ENCODE assay signal across 13 mouse cellular contexts in the genomic region with DNA sequence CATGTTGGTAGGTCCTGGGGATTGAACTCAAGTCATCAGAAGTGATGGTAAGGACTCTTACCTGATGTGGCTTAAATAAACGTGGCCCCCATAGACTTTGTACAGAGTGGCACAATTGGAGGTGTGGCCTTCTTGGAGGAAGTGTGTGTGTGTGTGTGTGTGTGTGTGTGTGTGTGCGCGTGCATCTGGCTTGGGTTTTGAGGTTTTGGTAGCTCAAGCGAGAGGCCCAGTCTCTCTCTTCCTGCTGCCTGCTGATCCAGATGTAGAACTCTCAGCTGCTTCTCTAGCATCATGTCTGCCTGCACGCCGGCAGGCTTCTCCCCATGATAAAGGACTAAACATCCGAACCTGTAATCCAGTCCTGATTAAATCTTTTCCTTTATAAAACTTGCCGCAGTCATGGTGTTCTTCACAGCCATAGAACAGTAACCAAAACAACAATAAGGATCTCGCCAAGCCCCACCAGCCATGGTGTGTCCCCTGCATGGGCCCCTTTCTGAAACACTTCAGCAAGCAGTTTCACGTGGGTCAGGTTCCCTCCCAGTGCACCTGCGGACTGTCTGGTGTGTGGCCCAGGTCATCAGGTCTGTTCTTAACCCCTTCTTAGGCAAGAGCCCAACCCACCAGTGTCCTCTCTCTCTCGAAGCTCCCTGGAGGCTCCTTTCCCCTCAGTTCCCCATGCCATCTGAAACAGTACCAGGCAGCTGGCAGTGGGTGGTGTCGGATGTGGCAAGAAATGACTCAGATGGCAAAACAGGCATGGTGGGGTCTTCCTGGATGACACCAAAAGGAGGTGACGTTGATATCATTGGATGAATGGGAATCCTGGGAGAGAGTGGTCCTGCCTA. TPM values are rescaled to one million over a fixed set of nuclear protein-coding genes. Genes with fewer than 3 reads are reported as not detected.
DNase-seq lines count a peak whose midpoint lies in the region; ATAC-seq lines count a peak whose summit lies in the region.
"Had no signal": no experiment of that assay in that cellular context is flagged by ENCODE, and none has a peak within 500 bp of the region (broad histone marks: within the 10 kb centered on the region; RNA-seq: fewer than 3 reads in every experiment).

No protein-coding gene starts in this region.

- no peak overlapping the region for H3K9ac ChIP-seq in midbrain, embryonic 15.5 days
- H3K9ac ChIP-seq in hindbrain, embryonic 12.5 days: no peak overlapping the region
- H3K9ac ChIP-seq: forebrain, postnatal 0 days; midbrain, embryonic 12.5 days; stomach, embryonic 15.5 days had no signal

- H3K4me1 ChIP-seq in midbrain, embryonic 15.5 days: peaks cover 17% of the 10 kb centered on the region
- peaks cover 34% of the 10 kb centered on the region for H3K4me1 ChIP-seq in midbrain, embryonic 10.5 days
- H3K4me1 ChIP-seq in hindbrain, embryonic 12.5 days: peaks cover 13% of the 10 kb centered on the region

- H3K27me3 ChIP-seq in midbrain, embryonic 15.5 days (replicated peaks): peaks cover 42% of the 10 kb centered on the region
- H3K27me3 ChIP-seq in midbrain, embryonic 10.5 days (ENCODE audit: low read depth, poor library complexity, severe bottlenecking): peaks cover 77% of the 10 kb centered on the region
- H3K27me3 ChIP-seq in hindbrain, embryonic 12.5 days: peaks cover 57% of the 10 kb centered on the region

- H3K27ac ChIP-seq in midbrain, embryonic 15.5 days: no peak overlapping the region
- H3K27ac ChIP-seq in midbrain, embryonic 10.5 days (replicated peaks): no peak overlapping the region
- no peak overlapping the region for H3K27ac ChIP-seq in hindbrain, embryonic 12.5 days
- H3K27ac ChIP-seq: midbrain, embryonic 12.5 days; stomach, embryonic 15.5 days had no signal

- peak; percentile 24; the same call in 1 of the 2 replicates for ATAC-seq in megakaryocyte, adult 5-6 weeks (ENCODE audit: poor library complexity, severe bottlenecking)
- ATAC-seq in midbrain, embryonic 15.5 days (replicated peaks): no peak
- no peak for ATAC-seq in hindbrain, embryonic 12.5 days (ENCODE audit: low FRiP score)
- ATAC-seq: forebrain, postnatal 0 days had no signal

- H3K9me3 ChIP-seq in midbrain, embryonic 15.5 days: no peaks in the 10 kb centered on the region
- no peaks in the 10 kb centered on the region for H3K9me3 ChIP-seq in midbrain, embryonic 10.5 days (replicated peaks)
- H3K9me3 ChIP-seq in hindbrain, embryonic 12.5 days (replicated peaks): no peaks in the 10 kb centered on the region
- H3K9me3 ChIP-seq: midbrain, embryonic 12.5 days; stomach, embryonic 15.5 days had no signal

- DNase-seq in cerebellum, adult 11-12 months: peak; percentile 34
- no peak for DNase-seq in cerebellum, postnatal 25 days
- peak; percentile 54 to 62 for DNase-seq in spleen, postnatal 36 days (ENCODE audit: low spot score in 2 of 2)
- DNase-seq in spleen, postnatal 14 days (ENCODE audit: low spot score in 2 of 2): no peak
- DNase-seq in midbrain, embryonic 10.5 days (ENCODE audit: low spot score): no peak
- DNase-seq: adrenal gland, adult 8-10 months; forebrain, postnatal 0 days; lung, adult 18-20 months had no signal

- no peak overlapping the region for H3K4me2 ChIP-seq in midbrain, embryonic 15.5 days
- no peak overlapping the region for H3K4me2 ChIP-seq in hindbrain, embryonic 12.5 days (replicated peaks)
- H3K4me2 ChIP-seq: midbrain, embryonic 12.5 days; stomach, embryonic 15.5 days had no signal

- 78% methylated on average over 14 of the region's 14 CpGs for WGBS in midbrain, embryonic 15.5 days
- 71% methylated on average over 14 of the region's 14 CpGs for WGBS in midbrain, embryonic 10.5 days
- WGBS in hindbrain, embryonic 12.5 days: 79% methylated on average over 14 of the region's 14 CpGs

- no peaks in the 10 kb centered on the region for H3K36me3 ChIP-seq in midbrain, embryonic 15.5 days (replicated peaks)
- no peaks in the 10 kb centered on the region for H3K36me3 ChIP-seq in midbrain, embryonic 10.5 days
- no peaks in the 10 kb centered on the region for H3K36me3 ChIP-seq in hindbrain, embryonic 12.5 days
- H3K36me3 ChIP-seq: midbrain, embryonic 12.5 days; stomach, embryonic 15.5 days had no signal

- H3K4me3 ChIP-seq in midbrain, embryonic 15.5 days: no peak overlapping the region
- no peak overlapping the region for H3K4me3 ChIP-seq in midbrain, embryonic 10.5 days
- no peak overlapping the region for H3K4me3 ChIP-seq in hindbrain, embryonic 12.5 days
- H3K4me3 ChIP-seq: midbrain, embryonic 12.5 days; stomach, embryonic 15.5 days had no signal

RNA-seq across cellular contexts. Expression of a gene that starts 3.4 kb away (rescaled TPM):
- 0.09 TPM in 1 of 2 replicates, not detected in the other for total RNA-seq in megakaryocyte, adult 5-6 weeks (2015)
- 0.04 and 0.08 TPM in 2 replicates for total RNA-seq in megakaryocyte, adult 5-6 weeks (2017)
- 2.6 and 3.9 TPM in 2 replicates for polyA plus RNA-seq in midbrain, embryonic 15.5 days (2015; fragmentation: Nextera tagmentation; extraction: Ambion mirVana)
- 0.40 and 0.41 TPM in 2 replicates for polyA plus RNA-seq in midbrain, embryonic 10.5 days (2016; fragmentation: Nextera tagmentation; extraction: Ambion mirVana)
- polyA plus RNA-seq in hindbrain, embryonic 12.5 days (2016; fragmentation: Nextera tagmentation; extraction: Ambion mirVana): 2.1 and 2.2 TPM in 2 replicates

RNA-seq across cellular contexts. Expression of a gene that starts 23.4 kb away (rescaled TPM):
- 2,687 and 2,729 TPM in 2 replicates for total RNA-seq in megakaryocyte, adult 5-6 weeks (2015)
- total RNA-seq in megakaryocyte, adult 5-6 weeks (2017): 1,233 and 1,246 TPM in 2 replicates
- 622 and 634 TPM in 2 replicates for polyA plus RNA-seq in midbrain, embryonic 15.5 days (2015; fragmentation: Nextera tagmentation; extraction: Ambion mirVana)
- polyA plus RNA-seq in midbrain, embryonic 10.5 days (2016; fragmentation: Nextera tagmentation; extraction: Ambion mirVana): 976 and 1,159 TPM in 2 replicates
- 675 and 726 TPM in 2 replicates for polyA plus RNA-seq in hindbrain, embryonic 12.5 days (2016; fragmentation: Nextera tagmentation; extraction: Ambion mirVana)

RNA-seq across cellular contexts. Expression of a gene that starts 27.1 kb away (rescaled TPM):
- 1.2 and 1.4 TPM in 2 replicates for total RNA-seq in megakaryocyte, adult 5-6 weeks (2015)
- total RNA-seq in megakaryocyte, adult 5-6 weeks (2017): 0.62 and 0.65 TPM in 2 replicates
- 72.0 and 75.2 TPM in 2 replicates for polyA plus RNA-seq in midbrain, embryonic 15.5 days (2015; fragmentation: Nextera tagmentation; extraction: Ambion mirVana)
- 7.8 and 12.5 TPM in 2 replicates for polyA plus RNA-seq in midbrain, embryonic 10.5 days (2016; fragmentation: Nextera tagmentation; extraction: Ambion mirVana)
- polyA plus RNA-seq in hindbrain, embryonic 12.5 days (2016; fragmentation: Nextera tagmentation; extraction: Ambion mirVana): 39.6 and 43.5 TPM in 2 replicates

RNA-seq across cellular contexts. Expression of a gene that starts 53.9 kb away (rescaled TPM):
- 42.9 and 56.3 TPM in 2 replicates for total RNA-seq in megakaryocyte, adult 5-6 weeks (2015)
- total RNA-seq in megakaryocyte, adult 5-6 weeks (2017): 51.2 TPM in 2 replicates
- 9.5 and 10.8 TPM in 2 replicates for polyA plus RNA-seq in midbrain, embryonic 15.5 days (2015; fragmentation: Nextera tagmentation; extraction: Ambion mirVana)
- 8.9 and 16.8 TPM in 2 replicates for polyA plus RNA-seq in midbrain, embryonic 10.5 days (2016; fragmentation: Nextera tagmentation; extraction: Ambion mirVana)
- polyA plus RNA-seq in hindbrain, embryonic 12.5 days (2016; fragmentation: Nextera tagmentation; extraction: Ambion mirVana): 5.7 and 7.0 TPM in 2 replicates

Comparison
In these comparisons a context has a peak if more than half of its experiments do, and no peak if none do; other contexts are left out.
1. DNase-seq: peak in cerebellum, adult 11-12 months (single experiment) and spleen, postnatal 36 days (2 of 2); none in cerebellum, postnatal 25 days (0 of 2), spleen, postnatal 14 days (0 of 2) and midbrain, embryonic 10.5 days (single experiment).